Mouse (Mus musculus) bone marrow macrophage, adult 2 months (primary cell): ENCODE measurements around the gene Mmd. TPM values are rescaled to one million over a fixed set of nuclear protein-coding genes. Genes with fewer than 3 reads are reported as not detected.

Experiments
- H3K27ac ChIP-seq: 2 replicates; pipeline ENCODE4 v1.5.1; 2012; ENCODE audit warnings: low read depth, low read length; ENCODE audit not compliant: insufficient read depth
- H3K4me1 ChIP-seq: 2 replicates; pipeline ENCODE4 v1.6.1; 2012; ENCODE audit warnings: low read length; ENCODE audit not compliant: control insufficient read depth, insufficient read depth
- H3K4me3 ChIP-seq: 2 replicates; pipeline ENCODE4 v1.5.1; 2012; ENCODE audit warnings: mild to moderate bottlenecking, low read length, moderate library complexity; ENCODE audit not compliant: insufficient read depth
- CTCF ChIP-seq: IDR thresholded peaks from 2 replicates; pipeline ENCODE4 v1.5.1; 2012; ENCODE audit warnings: low read depth, mild to moderate bottlenecking, low read length, moderate library complexity
- POLR2A ChIP-seq: IDR thresholded peaks from 2 replicates; pipeline ENCODE4 v1.6.1; 2012; ENCODE audit warnings: mild to moderate bottlenecking, low read depth, low read length, borderline replicate concordance
- polyA plus RNA-seq: library from polyadenylated mRNA; stranded (reverse); fragments of >200 nt; gene quantifications from 2 replicates; pipeline ENCODE4 v1.2.4, GENCODE M21; 2012; ENCODE audit not compliant: missing spikeins, insufficient read depth, insufficient read length

Mmd gene
- polyA plus RNA-seq, 1 experiment: 50.0 TPM

DNA sequence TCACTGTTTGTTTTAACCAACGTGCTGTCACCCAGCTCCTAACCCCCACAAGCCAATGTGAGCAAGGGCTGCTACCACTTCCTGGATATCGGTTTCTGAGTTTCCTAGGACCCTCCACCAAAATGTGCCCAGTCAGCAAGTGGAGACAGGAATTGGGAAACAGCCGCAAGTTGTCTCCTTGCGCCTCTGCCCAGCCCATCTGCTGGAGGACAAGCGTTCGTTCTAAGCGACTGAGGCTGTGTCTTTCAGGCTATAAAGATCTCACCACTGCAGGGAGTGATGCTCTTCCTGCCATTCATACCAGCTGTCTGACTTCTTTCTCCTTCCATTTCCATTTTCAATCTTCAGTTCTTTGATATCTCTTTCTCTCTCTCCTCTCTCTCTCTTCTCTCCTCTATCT is 71.7 kb downstream of the Mmd start:
- H3K4me3 ChIP-seq: no peak overlapping the region
- H3K4me1 ChIP-seq: no peaks in the 10 kb centered on the region
- TF ChIP-seq POLR2A: no peak
- TF ChIP-seq CTCF: no peak
- H3K27ac ChIP-seq: no peak overlapping the region

GRCm38 (mm10) chr11:90324597-90324996 is 75.3 kb downstream of the Mmd start:
- no peak overlapping the region for H3K4me3 ChIP-seq
- no peaks in the 10 kb centered on the region for H3K4me1 ChIP-seq
- H3K27ac ChIP-seq: no peak overlapping the region
- no peak for TF ChIP-seq CTCF
- no peak for TF ChIP-seq POLR2A

GRCm38 (mm10) chr11:90326146-90326545 is 76.9 kb downstream of the Mmd start:
- Histone ChIP-seq H3K27ac (no peak overlapping the region), H3K4me1 (no peaks in the 10 kb centered on the region), H3K4me3 (no peak overlapping the region)
- TF ChIP-seq CTCF: no peak
- TF ChIP-seq POLR2A: no peak

GRCm38 (mm10) chr11:90326836-90327235 is 77.6 kb downstream of the Mmd start:
- no peak overlapping the region for H3K4me3 ChIP-seq
- H3K27ac ChIP-seq: no peak overlapping the region
- no peak for TF ChIP-seq CTCF
- no peak for TF ChIP-seq POLR2A
- no peaks in the 10 kb centered on the region for H3K4me1 ChIP-seq

Other genes starting within 250 kb of the Mmd start
- 19.7 and 20.1 TPM in 2 replicates for gene Pctp, start 246.6 kb upstream of the Mmd start, polyA plus RNA-seq
- gene Tmem100, start 219.1 kb upstream of the Mmd start, polyA plus RNA-seq: 0.45 TPM in 1 of 2 replicates, not detected in the other
- 2.5 and 3.2 TPM in 2 replicates for gene Gm45716, start 61.8 kb upstream of the Mmd start, polyA plus RNA-seq
- not detected in 2 replicates for gene Hlf, start 141.4 kb downstream of the Mmd start, polyA plus RNA-seq